Mouse (Mus musculus) MEL (cell line): ENCODE results near the gene Megf8. TPM values are rescaled to one million over a fixed set of nuclear protein-coding genes. Genes with fewer than 3 reads are reported as not detected.

Source experiments
- DNase-seq: peaks from one replicate; pipeline ENCODE4 v3.0.0; 2011; ENCODE audit warnings: low read depth, low spot score
- H3K27ac ChIP-seq: 2 replicates; pipeline ENCODE4 v1.5.1; 2012; ENCODE audit warnings: low read depth, mild to moderate bottlenecking, control low read depth, low read length, moderate library complexity; ENCODE audit not compliant: control insufficient read depth
- H3K27me3 ChIP-seq, 2 experiments: fragments of 150-350 bp in 1 of 2; sonication (generic) in 1 of 2; 2 replicates each; pipeline ENCODE4 v1.6.1; 2012; ENCODE audit warnings: low read length in 2 of 2, mild to moderate bottlenecking in 2 of 2, improper control_type of control experiment in 1 of 2, moderate library complexity in 1 of 2; ENCODE audit not compliant: insufficient read depth in 2 of 2, control insufficient read depth in 1 of 2
- H3K36me3 ChIP-seq, 2 experiments: 2 replicates each; pipeline ENCODE4 v1.6.1; 2012 to 2014; ENCODE audit warnings: low read length in 2 of 2, improper control_type of control experiment in 1 of 2, inconsistent platforms in 1 of 2, mild to moderate bottlenecking in 1 of 2; ENCODE audit not compliant: insufficient read depth in 2 of 2, control insufficient read depth in 1 of 2
- H3K4me1 ChIP-seq, 2 experiments: fragments of 150-350 bp in 1 of 2; sonication (generic) in 1 of 2; 2 replicates each; pipeline ENCODE4 v1.6.1; 2012; ENCODE audit warnings: low read length in 2 of 2, improper control_type of control experiment in 1 of 2, mild to moderate bottlenecking in 1 of 2; ENCODE audit not compliant: insufficient read depth in 2 of 2, control insufficient read depth in 1 of 2
- H3K4me3 ChIP-seq, 2 experiments: fragments of 150-350 bp in 1 of 2; sonication (generic) in 1 of 2; 2 replicates each; pipeline ENCODE4 v1.5.1; 2012; ENCODE audit warnings: low read depth in 2 of 2, low read length in 2 of 2, mild to moderate bottlenecking in 2 of 2, moderate library complexity in 2 of 2, control low read depth in 1 of 2, improper control_type of control experiment in 1 of 2; ENCODE audit not compliant: control insufficient read depth in 1 of 2, insufficient read depth in 1 of 2
- H3K79me2 ChIP-seq: 2 replicates; pipeline ENCODE4 v1.6.1; 2012; ENCODE audit warnings: mild to moderate bottlenecking, low read length, moderate library complexity; ENCODE audit not compliant: control insufficient read depth, poor library complexity, insufficient read depth
- H3K9ac ChIP-seq: 2 replicates; pipeline ENCODE4 v1.6.1; 2012; ENCODE audit warnings: low read depth, mild to moderate bottlenecking, control low read depth, low read length, moderate library complexity; ENCODE audit not compliant: control insufficient read depth, poor library complexity, severe bottlenecking
- H3K9me3 ChIP-seq: fragments of 150-350 bp; sonication (generic); replicated peaks from 2 replicates; pipeline ENCODE4 v1.6.1; 2012; ENCODE audit warnings: mild to moderate bottlenecking, low read length, improper control_type of control experiment, moderate library complexity; ENCODE audit not compliant: insufficient read depth
- ELF1 ChIP-seq: IDR thresholded peaks from 2 replicates; pipeline ENCODE4 v1.6.1; 2014; ENCODE audit warnings: low read depth, mild to moderate bottlenecking, inconsistent platforms, low read length, improper control_type of control experiment, moderate library complexity
- ETS1 ChIP-seq: IDR thresholded peaks from 2 replicates; pipeline ENCODE4 v1.6.1; 2012; ENCODE audit warnings: low read depth, mild to moderate bottlenecking, inconsistent platforms, low read length, improper control_type of control experiment, moderate library complexity
- GABPA ChIP-seq: IDR thresholded peaks from 2 replicates; pipeline ENCODE4 v1.6.1; 2012; ENCODE audit warnings: low read depth, mild to moderate bottlenecking, inconsistent platforms, low read length, improper control_type of control experiment, moderate library complexity
- GATA1 ChIP-seq: IDR thresholded peaks from 2 replicates; pipeline ENCODE4 v1.6.1; 2011; ENCODE audit warnings: low read depth, low read length, improper control_type of control experiment
- KAT2A ChIP-seq: conservative IDR thresholded peaks from 2 replicates; pipeline ENCODE4 v1.6.1; 2012; ENCODE audit warnings: low read depth, low read length, improper control_type of control experiment, inconsistent platforms
- MAFK ChIP-seq: IDR thresholded peaks from 2 replicates; pipeline ENCODE4 v1.6.1; 2011; ENCODE audit warnings: low read depth, mild to moderate bottlenecking, low read length, improper control_type of control experiment, borderline replicate concordance
- MAX ChIP-seq: IDR thresholded peaks from 2 replicates; pipeline ENCODE4 v1.6.1; 2011; ENCODE audit warnings: low read length, improper control_type of control experiment
- MEF2A ChIP-seq: IDR thresholded peaks from 2 replicates; pipeline ENCODE4 v1.6.1; 2014; ENCODE audit warnings: low read depth, mild to moderate bottlenecking, inconsistent platforms, low read length, improper control_type of control experiment; ENCODE audit not compliant: poor library complexity, insufficient replicate concordance, severe bottlenecking; ENCODE audit errors: extremely low read depth
- MYC ChIP-seq: IDR thresholded peaks from 2 replicates; pipeline ENCODE4 v1.6.1; 2011; ENCODE audit warnings: low read depth, mild to moderate bottlenecking, low read length, improper control_type of control experiment, moderate library complexity
- NELFE ChIP-seq: IDR thresholded peaks from 2 replicates; pipeline ENCODE4 v1.6.1; 2011; ENCODE audit warnings: low read depth, low read length, improper control_type of control experiment
- POLR2AphosphoS2 ChIP-seq: IDR thresholded peaks from 2 replicates; pipeline ENCODE4 v1.6.1; 2011; ENCODE audit warnings: low read length, improper control_type of control experiment
- POLR2AphosphoS5 ChIP-seq: IDR thresholded peaks from 2 replicates; pipeline ENCODE4 v1.6.1; 2012; ENCODE audit warnings: low read depth, borderline replicate concordance, mild to moderate bottlenecking, inconsistent platforms, low read length, moderate library complexity, mixed read lengths
- RCOR1 ChIP-seq: IDR thresholded peaks from 2 replicates; pipeline ENCODE4 v1.6.1; 2012; ENCODE audit warnings: low read depth, mild to moderate bottlenecking, inconsistent platforms, low read length, improper control_type of control experiment
- UBTF ChIP-seq: IDR thresholded peaks from 2 replicates; pipeline ENCODE4 v1.6.1; 2012; ENCODE audit warnings: low read depth, mild to moderate bottlenecking, inconsistent platforms, low read length, improper control_type of control experiment, moderate library complexity, borderline replicate concordance; ENCODE audit not compliant: insufficient read depth
- ZC3H11A ChIP-seq: IDR thresholded peaks from 2 replicates; pipeline ENCODE4 v1.6.1; 2012; ENCODE audit warnings: low read depth, mild to moderate bottlenecking, inconsistent platforms, low read length, improper control_type of control experiment
- polyA plus RNA-seq, 2 experiments: library from polyadenylated mRNA; stranded (reverse) in 1 of 2; unstranded in 1 of 2; fragments of >175 nt in 1 of 2; fragments of >200 nt in 1 of 2; gene quantifications; 2 replicates each; pipeline versions ENCODE4 v1.2.1 to v1.2.4; 2012; ENCODE audit warnings: low replicate concordance in 2 of 2, low read depth in 1 of 2; ENCODE audit not compliant: insufficient read length in 2 of 2, insufficient read depth in 1 of 2, missing spikeins in 1 of 2
- total RNA-seq: library from RNA; depleted of rRNA; stranded (reverse); fragments of 300-350 nt; gene quantifications from 2 replicates; pipeline ENCODE4 v1.2.3, GENCODE M21; 2012

Megf8 gene
- total and polyA plus RNA-seq, 3 experiments: 12.7 to 22.0 TPM; not detected in 1

- Histone ChIP-seq H3K27me3 (peaks cover 0 to 2% of the 10 kb centered on the region in 2 experiments; a peak in 3 of 4 replicates), H3K4me3 (no peak overlapping the region), H3K9ac (no peak overlapping the region)
Observed at GRCm38 (mm10) chr7:25314606-25315305, 2.2 kb upstream of the Megf8 start.

GRCm38 (mm10) chr7:25315306-25316041, 1.5 kb upstream of the Megf8 start:
- Histone ChIP-seq H3K9me3 (no peaks in the 10 kb centered on the region), H3K4me3 (no peak overlapping the region), H3K9ac (no peak overlapping the region), H3K79me2 (peaks cover 7% of the 10 kb centered on the region; the same call in 1 of the 2 replicates), H3K4me1 (peaks cover 0 to 10% of the 10 kb centered on the region in 2 experiments; a peak in 2 of 4 replicates), H3K27me3 (peaks cover 0 to 2% of the 10 kb centered on the region in 2 experiments; a peak in 3 of 4 replicates), H3K36me3 (peaks cover 0 to 3% of the 10 kb centered on the region in 2 experiments; a peak in 2 of 4 replicates), H3K27ac (no peak overlapping the region)
- TF ChIP-seq MAFK: no peak
- no peak for TF ChIP-seq RCOR1
- no peak for TF ChIP-seq POLR2AphosphoS2
- DNase-seq: no peak

More at GRCm38 (mm10) chr7:25314606-25315305, 2.2 kb upstream of the Megf8 start:
- H3K9me3 ChIP-seq: no peaks in the 10 kb centered on the region
- peaks cover 7% of the 10 kb centered on the region; the same call in 1 of the 2 replicates for H3K79me2 ChIP-seq
- no peak for DNase-seq
- TF ChIP-seq MEF2A (no peak), ZC3H11A (no peak), POLR2AphosphoS5 (no peak), MAX (no peak), UBTF (no peak), MYC (no peak), GATA1 (no peak), GABPA (no peak), POLR2AphosphoS2 (no peak), NELFE (no peak), MAFK (no peak), ELF1 (no peak), ETS1 (no peak), KAT2A (no peak)
- H3K27ac ChIP-seq: no peak overlapping the region
- H3K36me3 ChIP-seq: peaks cover 0 to 3% of the 10 kb centered on the region in 2 experiments; a peak in 2 of 4 replicates
- H3K4me1 ChIP-seq: peaks cover 0 to 10% of the 10 kb centered on the region in 2 experiments; a peak in 2 of 4 replicates
